Mouse (Mus musculus) frontal cortex, postnatal 10 days (tissue): ENCODE data around the gene Corin.

ENCODE experiments used
- DNase-seq, 2 experiments: peaks; one replicate each; pipeline ENCODE4 v3.0.0; 2022; ENCODE audit warnings: low spot score in 2 of 2, mixed read lengths in 1 of 2

Gene Corin

GRCm38 (mm10) chr5:72443007-72443406 lies 61.3 kb downstream of the Corin start:
- DNase-seq = no peak

- DNase-seq = no peak
Observed at GRCm38 (mm10) chr5:72441181-72441580, 63.1 kb downstream of the Corin start.

- no peak for DNase-seq
Observed at GRCm38 (mm10) chr5:72435085-72435484, 69.2 kb downstream of the Corin start.

DNA sequence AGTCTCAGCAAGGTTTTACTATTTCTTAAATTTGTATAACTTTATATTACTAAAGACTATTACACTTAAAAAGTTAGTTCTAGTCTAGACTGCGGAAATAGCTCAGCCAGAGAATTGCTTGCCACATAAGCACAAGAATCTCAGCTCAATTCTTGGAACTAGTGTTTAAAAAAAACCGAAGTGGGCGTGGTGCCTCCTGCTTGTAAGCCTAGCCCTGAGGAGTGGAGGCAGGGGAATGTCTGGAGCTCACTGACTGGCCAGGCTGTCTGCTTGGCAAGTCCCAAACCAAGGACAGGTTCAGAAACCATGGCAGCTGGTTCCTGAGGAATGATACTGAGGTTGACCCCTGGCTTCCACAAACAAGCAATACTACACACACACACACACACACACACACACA lies 72.4 kb downstream of the Corin start:
- DNase-seq = no peak

DNA sequence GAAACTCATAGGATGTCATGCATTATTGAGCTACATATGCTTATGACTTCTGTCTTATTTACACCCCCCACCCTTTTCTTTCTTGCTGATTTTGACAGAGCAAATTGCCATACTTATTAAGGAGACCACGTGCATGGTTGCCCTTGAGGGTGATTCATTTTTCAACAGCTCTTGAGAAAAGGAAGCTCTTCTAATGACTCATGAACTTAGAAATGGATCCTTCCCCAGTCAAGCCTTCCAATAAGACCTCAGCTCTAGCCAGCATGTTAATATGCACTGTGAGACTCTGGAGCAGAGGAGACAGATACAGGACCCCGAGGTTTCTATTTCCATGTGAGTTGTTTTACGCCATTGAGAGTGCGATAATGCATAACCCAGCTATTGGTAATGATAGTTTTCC lies 76.7 kb downstream of the Corin start:
- no peak for DNase-seq

DNA sequence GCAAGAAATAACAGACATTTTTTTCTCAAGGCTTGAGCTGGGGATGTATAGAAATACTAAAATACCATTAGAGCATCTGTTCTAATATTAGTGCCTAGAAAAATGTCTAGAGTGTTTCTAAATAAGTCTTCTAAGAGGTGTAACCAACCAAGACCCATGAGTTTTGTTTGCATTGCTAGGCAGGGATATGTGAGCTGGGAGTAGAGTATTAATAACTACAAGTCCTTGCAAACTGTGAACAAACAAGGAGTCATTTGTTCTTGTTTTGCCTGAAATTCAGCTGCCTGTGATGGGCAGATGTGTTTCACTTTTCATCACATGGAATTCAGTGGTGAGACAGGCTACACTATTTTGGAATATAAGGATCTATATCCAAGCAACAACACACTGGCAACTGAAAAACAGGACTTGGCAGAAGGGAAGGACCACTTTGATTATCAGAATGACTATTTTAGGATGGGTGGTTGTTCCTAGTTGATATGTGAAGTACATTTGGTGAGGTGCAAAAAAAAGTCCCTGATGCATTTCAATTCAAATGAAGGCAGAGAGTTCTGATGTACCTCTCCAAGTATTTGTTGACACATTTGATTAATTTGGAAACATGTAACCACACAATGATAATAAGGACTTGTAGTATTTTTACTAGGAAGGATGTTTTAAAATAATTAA lies 78.8 kb downstream of the Corin start:
- no peak for DNase-seq

DNA sequence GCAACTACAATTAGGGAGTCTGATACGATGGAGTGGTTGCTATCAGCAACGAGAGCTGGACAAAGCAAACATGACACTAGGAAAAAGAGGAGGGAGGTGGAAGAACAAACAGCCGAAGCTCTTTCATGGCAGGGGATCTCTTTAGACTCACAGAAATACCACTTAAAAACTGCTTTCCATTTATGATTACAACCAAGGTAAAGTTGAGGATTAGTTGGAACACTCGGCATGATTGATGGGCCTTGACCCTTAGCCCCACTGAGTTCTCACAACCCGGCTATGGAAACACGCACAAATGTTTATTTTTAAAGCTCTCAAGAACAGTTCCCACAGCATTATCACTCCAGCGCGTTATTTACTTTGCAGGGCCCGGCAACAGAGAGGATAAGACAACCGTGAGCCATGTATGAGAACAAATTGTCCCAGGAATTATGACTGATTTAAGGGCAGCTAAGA lies 92.4 kb downstream of the Corin start:
- no peak for DNase-seq

GRCm38 (mm10) chr5:72410841-72411240 lies 93.4 kb downstream of the Corin start:
- DNase-seq = no peak

DNA sequence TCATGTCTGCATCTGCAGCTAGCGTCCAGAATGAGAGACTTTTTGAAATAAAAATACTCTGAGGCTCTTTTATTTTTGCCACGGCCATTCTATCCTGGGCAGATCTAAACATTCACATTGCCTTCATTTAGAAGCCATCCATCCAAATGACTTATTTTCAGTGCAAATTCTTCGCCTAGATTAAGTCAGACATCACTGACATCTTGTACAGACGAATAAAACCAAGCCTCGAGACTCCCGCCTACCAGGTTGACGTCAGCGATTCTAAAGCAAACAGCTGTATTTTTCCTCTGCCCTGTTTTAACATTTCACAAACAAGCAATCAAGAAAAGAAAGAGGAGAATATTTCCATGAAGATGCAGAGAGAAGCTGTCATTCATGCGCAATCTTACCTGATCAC lies 100.9 kb downstream of the Corin start:
- no peak for DNase-seq

DNA sequence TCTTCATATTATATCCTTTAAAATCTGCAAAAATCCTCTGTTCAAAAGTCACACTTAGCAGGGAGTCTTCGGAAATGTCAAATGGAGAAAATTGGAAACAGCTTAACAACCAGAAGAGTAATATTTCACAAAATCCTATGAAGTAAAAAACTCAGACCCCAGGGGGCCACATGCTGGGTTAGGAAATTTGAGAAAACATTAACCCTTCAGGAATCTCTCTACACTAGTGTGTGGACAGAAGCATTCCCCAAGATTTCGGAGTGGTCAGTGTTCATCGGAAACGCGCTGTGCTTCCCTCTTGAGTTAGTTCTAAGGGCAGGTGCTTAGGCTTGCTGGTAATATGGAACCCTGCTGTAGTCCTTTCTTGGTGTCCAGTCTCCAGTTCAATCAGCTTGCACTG lies 101.4 kb downstream of the Corin start:
- DNase-seq = no peak

- no peak for DNase-seq
Observed at GRCm38 (mm10) chr5:72401778-72402177, 102.5 kb downstream of the Corin start.

- no peak for DNase-seq
Observed at GRCm38 (mm10) chr5:72401251-72401650, 103.0 kb downstream of the Corin start.

DNA sequence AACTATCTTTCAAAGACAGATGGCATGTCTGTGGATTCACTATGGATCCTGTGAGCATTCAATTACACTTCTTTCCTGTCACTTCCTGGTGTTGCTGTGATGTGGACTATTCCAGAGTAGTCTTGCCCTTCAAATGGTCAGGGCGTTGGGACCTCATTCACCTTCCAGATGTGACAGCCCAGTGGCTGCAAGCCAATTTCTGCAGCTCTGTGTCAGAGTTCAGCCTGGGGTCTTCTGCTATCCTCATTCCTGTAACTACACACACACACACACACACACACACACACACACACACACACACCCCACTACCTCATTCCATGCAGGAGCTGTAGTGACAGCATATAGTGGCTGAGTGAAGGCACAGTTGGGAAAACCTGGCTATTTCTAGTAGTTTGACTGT lies 122.1 kb downstream of the Corin start:
- DNase-seq = no peak

DNA sequence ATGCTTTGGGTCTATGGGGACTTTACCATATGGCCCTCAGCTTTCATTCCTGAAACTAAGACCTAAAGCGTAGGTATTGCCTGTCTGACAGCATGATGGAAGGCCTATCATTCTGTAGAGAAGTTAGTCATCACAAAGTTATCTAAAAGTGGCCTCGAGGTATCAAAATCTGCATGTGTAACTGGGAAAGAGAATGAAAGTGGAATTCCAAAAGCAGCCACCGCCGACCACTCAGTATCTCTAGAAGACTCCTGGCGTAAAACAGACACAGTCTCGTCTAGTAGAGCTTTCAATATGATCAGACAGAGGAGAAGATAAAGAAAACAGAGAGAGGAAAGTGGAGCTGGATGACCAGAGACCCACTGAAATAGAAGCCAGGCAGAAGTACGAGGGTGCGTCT lies 123.7 kb downstream of the Corin start:
- DNase-seq = no peak

GRCm38 (mm10) chr5:72368004-72368403 lies 136.3 kb downstream of the Corin start:
- no peak for DNase-seq

- no peak for DNase-seq
Observed at GRCm38 (mm10) chr5:72365801-72366200, 138.5 kb downstream of the Corin start.

GRCm38 (mm10) chr5:72363838-72364237 lies 140.4 kb downstream of the Corin start:
- no peak for DNase-seq

DNA sequence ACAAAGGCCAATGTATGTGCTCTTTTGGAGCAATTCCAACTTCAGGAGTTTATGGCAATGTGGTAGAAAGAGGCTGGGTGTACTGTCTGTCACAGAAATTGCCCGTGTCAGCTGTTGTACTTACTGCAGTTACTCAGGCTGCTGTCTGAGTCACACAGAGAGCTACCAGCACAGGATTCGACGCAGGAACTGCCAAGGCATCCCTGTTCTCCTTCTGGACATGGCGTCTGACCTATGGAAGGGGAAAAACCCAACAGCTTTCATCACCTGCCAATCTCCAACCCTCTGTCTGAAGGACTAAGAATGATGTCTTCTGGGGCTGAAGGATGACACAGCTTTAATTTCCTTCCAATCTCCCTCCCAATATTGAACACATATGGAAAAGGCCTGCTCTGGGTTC lies 150.5 kb downstream of the Corin start:
- DNase-seq = no peak

DNA sequence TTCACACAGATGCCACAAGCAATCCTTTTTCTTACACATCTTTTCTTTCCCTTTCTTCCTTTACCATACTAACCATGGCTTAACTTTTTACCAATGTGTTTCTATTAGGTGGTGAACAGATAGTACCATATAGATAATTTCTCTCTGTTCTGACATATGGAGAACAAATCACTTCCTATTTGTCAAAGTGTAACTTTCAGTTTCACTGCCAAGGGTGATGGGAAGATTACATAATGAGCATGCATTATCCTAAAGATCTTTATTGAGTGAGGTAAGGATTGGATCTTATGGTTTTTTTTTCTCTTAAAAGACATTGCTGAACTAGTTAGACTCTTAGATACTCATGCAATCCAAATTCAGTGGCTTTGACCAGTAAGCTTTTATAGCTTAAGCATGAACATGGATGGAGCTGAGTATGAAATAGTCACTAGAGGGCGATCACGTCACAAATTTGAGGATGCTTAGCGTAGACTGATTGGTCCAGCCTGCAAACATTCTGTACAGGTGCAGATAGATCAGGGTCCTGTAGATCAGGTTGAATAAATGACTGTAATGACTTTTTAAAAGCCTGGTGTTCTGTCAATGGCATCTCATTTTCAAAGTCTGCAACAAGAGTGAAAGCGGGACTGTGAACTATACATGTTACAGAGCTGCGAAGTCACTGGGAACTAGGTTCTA lies 154.1 kb downstream of the Corin start:
- peak in 1 of 2 experiments; percentile 20 for DNase-seq

DNA sequence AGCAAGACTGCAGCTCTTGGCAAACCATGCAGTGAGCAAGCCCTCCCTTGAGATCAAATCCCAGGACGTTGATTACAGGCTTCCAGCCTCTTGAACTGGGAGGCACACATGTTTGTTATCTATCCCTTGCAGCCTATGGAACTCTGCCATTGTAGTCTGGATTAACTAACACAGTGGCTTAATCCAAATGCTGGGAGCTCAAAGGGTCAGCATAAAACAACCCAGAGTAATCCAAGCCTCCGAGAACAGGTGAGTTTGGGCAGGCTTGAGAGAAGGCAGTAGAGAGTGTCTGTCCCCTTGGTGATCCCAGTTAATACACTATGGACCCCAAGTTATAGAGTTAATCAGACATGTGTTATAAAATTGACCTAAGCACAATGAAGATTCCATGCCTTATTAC lies 155.7 kb downstream of the Corin start:
- no peak for DNase-seq

- DNase-seq = no peak
Observed at GRCm38 (mm10) chr5:72335873-72336272, 168.4 kb downstream of the Corin start.

DNA sequence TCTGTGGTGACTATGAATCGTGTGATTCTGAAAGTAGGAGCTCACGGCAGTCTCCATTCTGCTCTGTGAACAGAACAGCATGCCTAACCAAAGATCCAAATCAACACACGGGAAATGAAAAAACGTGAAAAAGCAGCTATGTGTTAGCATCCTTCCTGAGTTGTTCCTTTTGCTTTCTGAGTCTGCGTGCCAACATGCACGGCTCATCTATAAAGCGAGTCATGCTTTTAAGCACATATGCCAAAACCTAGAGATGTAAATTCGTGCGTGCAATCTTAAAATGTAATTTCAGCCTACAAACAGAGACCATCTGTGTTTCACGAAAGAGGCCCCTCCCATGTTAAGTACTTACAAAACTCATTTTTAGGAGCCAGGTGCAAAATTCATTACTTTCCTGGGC lies 171.4 kb downstream of the Corin start:
- no peak for DNase-seq

GRCm38 (mm10) chr5:72331217-72331616 lies 173.1 kb downstream of the Corin start:
- DNase-seq = no peak

- DNase-seq = no peak
Observed at GRCm38 (mm10) chr5:72330648-72331047, 173.6 kb downstream of the Corin start.
